Mouse (Mus musculus) brain, adult 2 months (tissue): ENCODE measurements at regions not wholly inside any gene's neighbourhood (a gene's known extent, or its start where the extent isn't known, plus 50 kb on each side); places are given as distances from the start of the nearest gene placed in this dataset.

Source experiments
- DNase-seq: peaks from one replicate; pipeline ENCODE4 v3.0.0; 2011; ENCODE audit warnings: low read depth, low spot score

GRCm38 (mm10) chr8:4934551-4934950, 155.2 kb upstream of the Shcbp1 start:
- DNase-seq = no peak

GRCm38 (mm10) chr8:4934035-4934434, 154.7 kb upstream of the Shcbp1 start:
- no peak for DNase-seq

- peak; percentile 51 for DNase-seq
These were observed 137.1 kb upstream of the Shcbp1 start for GRCm38 (mm10) chr8:4916447-4916846.

GRCm38 (mm10) chr8:4895046-4895445, 115.7 kb upstream of the Shcbp1 start:
- DNase-seq = no peak

- DNase-seq = peak; percentile 76
These were observed 89.4 kb upstream of the Shcbp1 start for GRCm38 (mm10) chr8:4868761-4869160.

- DNase-seq = no peak
These were observed 59.7 kb upstream of the Shcbp1 start for GRCm38 (mm10) chr8:4839087-4839486.

GRCm38 (mm10) chr8:4838527-4838926, 59.2 kb upstream of the Shcbp1 start:
- no peak for DNase-seq

- DNase-seq = no peak
These were observed 58.4 kb upstream of the Shcbp1 start for GRCm38 (mm10) chr8:4837719-4838118.

- DNase-seq = no peak
These were observed 57.3 kb upstream of the Shcbp1 start for GRCm38 (mm10) chr8:4836651-4837050.
